Mouse (Mus musculus): ENCODE data around the gene Syne1. TPM values are rescaled to one million over a fixed set of nuclear protein-coding genes. Genes with fewer than 3 reads are reported as not detected.
A peak's percentile ranks its signal among the peaks of the same experiment; 100 is the strongest.

Gene Syne1
- polyA plus RNA-seq, 1 experiment = 4.3 TPM

DNA sequence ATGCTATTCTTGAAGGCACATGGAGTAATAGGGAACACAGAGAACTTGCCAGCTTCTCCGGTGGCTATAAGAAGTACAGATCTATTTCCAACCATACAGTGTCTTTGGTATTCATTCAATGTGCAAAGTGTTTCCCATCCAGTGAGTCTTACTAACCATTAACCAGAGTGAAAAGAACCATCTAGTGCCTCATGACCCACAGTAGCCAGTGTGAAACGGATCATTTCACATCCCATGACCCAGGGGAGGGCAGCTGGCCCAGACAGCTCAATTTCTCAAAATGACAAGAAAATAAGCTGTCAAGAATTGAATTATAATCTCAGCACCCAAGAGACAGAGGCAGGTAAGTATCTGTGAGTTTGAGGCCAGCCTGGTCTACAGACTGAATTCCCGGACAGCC, 315.1 kb downstream of the Syne1 start:
- 83% methylated on average over 3 of the region's 3 CpGs for WGBS
- DNase-seq (ENCODE audit: low read depth, low spot score) = no peak

DNA sequence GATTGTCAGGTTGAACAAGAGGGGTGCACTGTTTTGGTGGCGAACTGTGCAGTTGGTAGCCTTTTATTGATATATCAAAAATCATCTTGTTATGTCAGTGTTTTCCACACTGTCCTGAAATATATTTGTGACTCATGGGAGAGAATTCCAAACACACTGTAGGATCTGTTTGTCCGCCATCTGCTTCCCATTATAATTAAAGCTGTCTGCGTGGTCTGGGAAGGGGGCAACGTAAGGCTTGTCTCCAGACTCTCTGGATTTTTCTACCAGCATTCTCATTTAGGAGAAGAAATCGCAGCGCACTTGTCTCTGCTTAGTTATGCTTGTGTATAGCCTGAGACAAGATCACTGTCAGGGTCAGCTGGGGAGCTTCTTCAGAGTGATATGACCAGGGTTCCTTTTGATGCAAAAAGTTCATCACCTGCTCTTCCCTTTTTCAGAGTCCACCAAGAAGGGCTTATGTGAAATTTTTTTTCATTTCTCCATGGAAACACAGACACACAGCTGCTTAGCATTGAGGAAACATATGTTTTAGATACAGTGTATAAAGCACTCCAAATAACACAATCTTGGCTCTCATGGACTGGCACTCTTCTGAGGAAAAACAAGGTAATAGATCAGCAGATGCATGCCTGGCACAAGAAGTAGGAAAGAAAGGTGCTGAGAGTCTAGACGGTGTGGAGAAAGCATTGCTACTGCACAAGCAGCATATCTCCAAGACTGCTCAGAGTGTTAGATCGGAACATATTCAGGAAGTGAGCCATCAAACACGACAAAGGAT, 316.4 kb downstream of the Syne1 start:
- DNase-seq (ENCODE audit: low read depth, low spot score) = no peak
- 74% methylated on average over 9 of the region's 9 CpGs for WGBS

DNA sequence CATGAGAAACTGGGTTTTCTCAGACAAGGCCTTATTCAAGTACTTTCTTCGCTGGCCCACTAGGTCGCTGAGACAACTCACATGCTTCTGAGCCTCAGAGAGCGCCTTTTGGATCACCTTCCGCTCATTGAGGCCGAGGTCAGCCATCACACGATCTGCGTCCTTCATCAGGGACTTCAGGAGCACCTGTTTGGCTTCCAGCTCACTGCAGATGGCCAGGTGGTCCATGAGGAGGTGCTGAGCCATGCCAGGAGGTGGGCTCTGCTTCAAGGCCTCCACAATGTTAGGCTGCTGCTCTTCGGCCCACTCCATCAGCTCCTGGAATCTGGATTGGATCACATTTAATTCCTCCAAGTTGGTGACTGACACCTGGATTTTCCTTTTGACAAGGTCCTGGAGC, 322.2 kb downstream of the Syne1 start:
- WGBS = 88% methylated on average over 8 of the region's 8 CpGs
- no peak for DNase-seq (ENCODE audit: low read depth, low spot score)

DNA sequence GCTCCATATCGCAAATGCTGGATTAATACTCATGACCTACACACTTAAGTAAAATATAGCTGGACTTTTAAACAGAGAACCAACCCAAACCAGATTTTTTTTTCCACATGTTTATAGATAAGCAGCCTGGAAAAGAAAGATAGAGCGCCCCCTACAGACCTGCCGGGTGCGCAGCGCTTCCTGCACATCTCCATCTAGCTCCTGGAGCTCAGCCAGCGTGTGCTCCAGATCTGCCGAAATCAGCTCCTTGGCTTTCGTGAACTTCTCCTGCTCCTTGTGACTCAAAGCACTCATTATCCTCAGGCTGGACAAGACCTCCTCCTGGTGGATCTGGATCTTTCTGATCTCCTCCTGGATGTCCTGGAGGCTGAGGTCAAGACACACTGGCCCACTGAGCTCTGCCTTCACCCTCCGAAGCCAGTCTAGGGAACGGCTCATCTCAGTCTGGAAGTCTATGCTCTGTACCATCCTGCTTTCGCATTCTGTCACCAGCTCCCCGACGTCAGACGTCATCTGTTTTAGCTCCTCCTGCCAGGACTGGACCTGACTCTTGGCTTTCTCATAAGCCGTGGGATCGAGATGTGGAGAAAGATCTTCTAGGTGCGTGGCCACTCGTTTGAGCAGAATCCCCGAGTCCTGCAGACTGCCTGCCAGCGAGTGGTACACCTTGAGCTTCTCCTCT, 323.7 kb downstream of the Syne1 start:
- 76% methylated on average over 20 of the region's 20 CpGs for WGBS
- DNase-seq (ENCODE audit: low read depth, low spot score) = no peak

DNA sequence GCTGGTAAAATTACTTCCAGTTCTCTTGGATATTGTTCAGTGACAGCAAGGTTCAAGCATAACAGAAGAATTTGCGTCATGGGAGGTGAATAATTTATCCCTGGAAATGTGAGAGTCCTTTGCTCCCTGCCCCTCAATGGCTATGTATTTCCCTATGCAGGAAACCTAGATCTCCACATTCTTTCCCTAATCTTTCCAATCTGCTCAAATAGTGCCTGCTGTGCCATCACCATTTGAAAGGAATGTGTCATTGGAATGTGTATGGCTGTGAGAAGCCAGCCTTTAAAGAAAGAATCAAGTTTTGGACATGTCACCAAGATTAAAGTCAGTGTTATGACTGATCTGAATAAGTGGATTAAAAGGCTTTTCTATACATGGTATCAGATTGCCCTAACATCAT, 335.3 kb downstream of the Syne1 start:
- WGBS = 73% methylated on average over 1 of the region's 1 CpGs
- DNase-seq (ENCODE audit: low read depth, low spot score) = no peak

DNA sequence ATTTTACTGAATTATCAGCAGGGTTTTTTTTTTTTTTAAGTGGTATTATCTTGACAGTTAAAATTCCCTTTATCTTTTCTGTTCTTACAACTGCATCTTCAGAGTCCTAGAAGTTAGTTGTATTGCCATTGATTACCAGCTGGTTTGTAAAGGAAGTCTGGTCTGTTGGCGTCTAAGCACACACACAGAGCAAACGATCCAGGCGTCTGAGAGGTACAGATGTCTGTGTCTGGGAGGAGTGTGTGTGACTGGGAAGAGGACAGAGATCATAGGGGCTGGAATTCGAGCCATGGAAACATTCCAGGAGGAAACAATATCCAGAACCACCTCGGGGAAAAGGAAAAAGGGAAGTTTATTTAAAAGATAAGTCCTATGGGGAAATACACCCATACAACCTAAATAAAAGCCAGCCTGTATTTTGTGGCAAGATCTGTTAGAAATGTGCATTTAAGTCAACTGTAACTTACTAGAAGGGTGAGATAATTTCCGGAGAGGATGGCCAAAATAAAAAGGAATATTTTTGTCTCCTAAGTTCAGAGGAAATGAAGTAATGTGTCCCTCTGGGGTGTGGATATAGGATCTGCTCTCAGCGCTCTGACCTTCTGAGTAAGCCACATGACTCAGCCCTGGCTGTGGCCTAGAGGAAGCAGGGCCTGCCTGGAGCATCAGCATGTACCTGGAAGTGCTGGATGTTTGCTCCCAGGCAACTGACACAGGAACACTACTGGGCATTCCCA, 343.2 kb downstream of the Syne1 start:
- WGBS = 14% methylated on average over 7 of the region's 7 CpGs
- DNase-seq (ENCODE audit: low read depth, low spot score) = no peak

DNA sequence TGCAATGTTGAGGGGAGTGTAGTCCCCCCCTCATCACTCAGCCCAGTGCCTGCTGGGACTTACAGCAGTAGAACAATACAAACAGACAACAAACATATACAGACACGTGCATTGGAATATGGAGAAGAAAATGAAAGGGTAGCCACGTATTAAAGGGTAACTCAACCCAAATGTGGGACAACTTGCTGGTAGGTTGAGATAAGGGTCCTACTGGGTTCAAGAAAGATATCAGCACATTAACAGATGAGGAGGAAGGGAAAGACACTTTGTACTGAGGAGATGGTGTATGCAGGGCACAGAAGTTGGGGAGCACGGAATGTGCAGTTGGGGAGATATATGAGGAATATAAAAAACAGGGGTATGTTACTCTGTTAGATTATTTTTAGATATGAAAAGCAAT, 345.3 kb downstream of the Syne1 start:
- no peak for DNase-seq (ENCODE audit: low read depth, low spot score)
- 93% methylated on average over 3 of the region's 3 CpGs for WGBS

DNA sequence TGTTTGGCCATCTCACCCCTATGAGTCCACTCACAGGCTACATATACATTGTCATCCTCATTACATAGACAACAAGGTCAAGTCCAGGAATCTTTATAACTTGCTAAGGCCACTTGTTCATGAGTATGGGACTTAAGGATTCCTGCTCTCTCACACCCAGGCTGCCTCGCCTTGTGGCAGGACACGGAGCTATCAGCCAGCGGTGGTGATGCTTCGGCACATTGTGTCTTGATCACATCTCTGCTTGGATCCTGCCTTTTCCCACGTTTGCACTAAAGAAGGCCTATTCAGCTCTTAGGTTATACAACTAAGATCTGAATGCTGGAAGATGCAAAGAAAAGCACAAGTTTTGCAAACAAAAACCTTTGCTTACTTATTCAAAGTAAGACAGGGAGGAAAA, 345.7 kb downstream of the Syne1 start:
- WGBS = 81% methylated on average over 5 of the region's 5 CpGs

DNA sequence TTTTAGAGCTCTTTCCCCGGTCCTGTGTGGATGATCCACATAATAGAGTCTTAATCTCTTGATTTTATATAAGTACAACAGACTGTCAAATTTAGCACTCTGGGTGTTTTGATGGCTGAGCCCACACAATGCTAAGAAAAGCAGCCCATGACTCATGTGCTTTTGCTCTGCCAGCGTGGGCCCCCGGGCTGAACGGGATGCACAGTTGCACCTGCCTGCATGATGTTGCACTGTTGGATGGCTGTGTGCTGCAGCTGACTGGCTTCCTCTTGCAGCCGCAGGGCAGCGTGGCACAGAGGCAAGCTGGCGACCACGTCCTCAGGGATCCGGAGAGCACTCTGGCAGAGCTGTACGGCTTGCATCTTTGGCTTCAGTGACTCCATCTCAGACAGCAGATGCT, 347.4 kb downstream of the Syne1 start:
- WGBS = 79% methylated on average over 10 of the region's 10 CpGs
- DNase-seq (ENCODE audit: low read depth, low spot score) = no peak

More for the DNA sequence above, 345.7 kb downstream of the Syne1 start:
- no peak for DNase-seq (ENCODE audit: low read depth, low spot score)

DNA sequence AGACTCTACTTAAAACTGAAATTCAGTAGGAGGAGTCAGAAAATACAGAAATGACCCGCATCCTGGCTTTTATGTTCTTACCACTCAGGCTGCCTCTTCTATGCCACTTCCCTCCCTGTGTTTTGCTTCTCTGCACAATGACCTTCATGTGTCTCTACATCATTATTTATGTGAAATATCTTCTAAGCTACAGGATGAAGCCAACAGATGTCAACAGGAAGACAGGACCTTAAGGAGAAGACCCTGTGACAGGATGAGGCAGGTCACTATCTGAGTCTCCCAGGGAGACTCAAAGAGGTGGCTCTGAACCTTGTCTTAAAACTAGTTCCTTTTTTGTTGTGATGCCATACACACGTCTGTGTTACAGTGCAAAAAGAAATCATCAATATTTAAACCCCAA, 353.9 kb downstream of the Syne1 start:
- DNase-seq (ENCODE audit: low read depth, low spot score) = no peak
- WGBS = 74% methylated on average over 2 of the region's 2 CpGs

DNA sequence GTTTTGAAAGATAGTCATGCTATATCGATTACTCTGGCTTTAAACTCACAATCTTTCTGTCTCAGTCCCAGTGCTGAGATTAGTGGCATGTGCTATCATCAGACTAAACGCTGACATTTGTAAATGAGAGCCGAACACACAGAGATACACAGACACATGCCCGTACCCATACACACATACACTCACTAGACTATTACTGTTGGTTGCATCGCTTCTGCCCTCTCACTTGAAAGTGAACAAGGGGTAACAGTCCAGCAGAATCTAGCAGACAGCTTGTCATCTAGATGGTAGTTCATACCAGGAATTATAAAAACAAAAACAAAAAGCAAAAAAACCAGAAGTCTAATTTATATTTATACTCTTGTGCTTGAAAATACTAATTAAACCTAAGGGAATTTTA, 355.0 kb downstream of the Syne1 start:
- 86% methylated on average over 5 of the region's 5 CpGs for WGBS
- DNase-seq (ENCODE audit: low read depth, low spot score) = no peak

DNA sequence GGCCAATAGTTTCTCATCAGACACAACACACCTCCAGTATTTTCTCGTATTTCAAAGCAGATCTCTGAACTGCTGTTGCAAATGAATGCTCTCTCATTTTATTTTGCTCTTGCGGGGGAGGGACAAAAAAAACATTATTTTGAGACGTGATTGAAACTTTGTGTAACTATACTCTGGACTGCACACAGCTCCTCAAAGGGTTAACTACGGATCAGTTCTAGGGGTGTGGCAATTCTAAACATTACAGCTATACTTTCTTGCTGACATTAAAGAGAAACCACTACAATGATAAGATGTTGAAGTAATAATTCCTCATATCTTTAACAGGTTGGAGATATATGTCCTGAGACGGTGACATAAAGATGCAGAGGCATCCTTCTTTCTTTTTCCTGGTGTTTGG, 356.0 kb downstream of the Syne1 start:
- WGBS = 41% methylated on average over 5 of the region's 5 CpGs
- no peak for DNase-seq (ENCODE audit: low read depth, low spot score)

DNA sequence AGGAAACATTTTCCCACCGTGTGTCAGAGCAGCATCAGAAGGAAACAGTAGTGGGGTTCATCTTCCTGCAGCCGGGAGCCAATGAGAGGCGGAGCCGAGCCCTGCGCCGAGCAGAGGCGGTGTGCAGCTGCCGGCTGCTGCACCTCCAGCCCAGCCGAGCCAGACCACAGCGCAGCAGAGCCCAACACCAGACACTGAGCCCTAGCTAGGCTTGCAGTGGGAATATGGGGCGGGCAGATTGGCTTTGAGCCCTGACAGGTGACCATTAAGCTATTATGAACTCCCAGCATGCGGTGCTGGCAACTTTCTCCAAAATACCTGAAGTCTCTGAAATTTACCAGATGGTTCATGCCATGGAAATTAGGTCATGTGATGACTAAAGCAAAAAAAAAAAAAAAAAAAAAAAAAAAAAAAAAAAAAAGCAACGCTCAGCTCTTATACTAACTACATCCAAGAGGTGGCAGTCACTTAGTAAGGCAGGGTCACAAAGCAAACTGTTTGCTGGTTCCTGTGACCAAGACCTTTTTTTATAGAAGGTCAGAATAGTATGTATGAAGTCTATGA, 356.5 kb downstream of the Syne1 start:
- under 1% methylated on average over 13 of the region's 13 CpGs for WGBS
- DNase-seq (ENCODE audit: low read depth, low spot score) = no peak

DNA sequence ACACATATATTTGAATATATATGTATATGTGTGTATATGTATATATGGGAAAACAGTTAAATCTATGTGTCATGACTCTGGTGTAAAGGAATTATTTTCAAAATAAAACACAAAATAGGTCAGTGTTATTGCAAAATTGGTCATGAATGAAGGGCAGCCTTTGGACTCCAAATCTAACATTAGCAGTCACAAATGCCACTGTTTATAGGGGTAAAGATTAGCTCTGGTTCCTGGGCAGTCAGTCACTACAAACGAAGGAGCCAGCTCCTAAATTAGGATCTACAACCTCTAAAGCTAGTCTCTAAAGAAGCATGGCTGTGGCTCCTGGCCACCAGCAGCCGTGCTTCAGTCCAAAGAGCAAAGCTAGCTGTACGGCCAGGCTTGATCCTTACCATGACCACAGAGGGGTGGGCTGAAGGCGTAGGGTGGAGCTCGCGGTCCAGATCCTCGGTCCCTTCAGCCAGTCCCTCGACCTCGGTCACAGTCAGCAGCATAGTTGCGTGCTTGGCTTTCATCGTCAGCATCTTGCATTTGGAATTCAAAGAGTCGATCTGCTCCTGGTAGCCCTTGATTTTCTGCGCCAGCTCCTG, 357.1 kb downstream of the Syne1 start:
- 4% methylated on average over 13 of the region's 13 CpGs for WGBS
- DNase-seq (ENCODE audit: low read depth, low spot score) = no peak

DNA sequence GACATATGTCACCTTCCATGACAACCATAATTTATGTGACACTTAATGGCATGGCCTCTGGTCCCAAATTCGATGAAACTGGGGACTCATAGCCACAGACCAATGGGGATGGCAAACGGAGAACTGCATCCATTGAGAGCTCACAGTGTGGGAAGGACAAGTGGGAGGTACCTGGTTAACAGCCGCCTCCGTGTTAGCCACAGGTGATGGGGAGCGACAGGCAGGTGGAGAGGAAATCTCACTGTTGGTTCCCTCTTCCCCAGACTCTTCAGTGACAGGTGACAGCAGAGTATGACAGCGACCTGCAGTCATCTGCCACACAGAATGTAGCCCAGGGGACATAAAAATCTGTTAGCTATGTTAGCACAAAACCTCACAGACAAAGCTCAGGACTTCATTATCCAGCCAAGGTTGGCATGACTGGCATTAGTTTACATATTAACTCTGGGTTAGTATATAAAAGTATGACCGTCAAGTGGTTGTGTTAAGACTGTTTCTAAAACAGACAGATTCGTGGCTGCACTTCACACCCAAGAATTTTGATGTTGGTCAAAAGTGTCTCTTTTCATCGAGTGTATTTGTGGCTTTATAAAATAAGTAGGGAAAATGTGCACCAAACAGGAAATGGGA, 358.3 kb downstream of the Syne1 start:
- WGBS = 32% methylated on average over 9 of the region's 9 CpGs
- DNase-seq (ENCODE audit: low read depth, low spot score) = no peak

DNA sequence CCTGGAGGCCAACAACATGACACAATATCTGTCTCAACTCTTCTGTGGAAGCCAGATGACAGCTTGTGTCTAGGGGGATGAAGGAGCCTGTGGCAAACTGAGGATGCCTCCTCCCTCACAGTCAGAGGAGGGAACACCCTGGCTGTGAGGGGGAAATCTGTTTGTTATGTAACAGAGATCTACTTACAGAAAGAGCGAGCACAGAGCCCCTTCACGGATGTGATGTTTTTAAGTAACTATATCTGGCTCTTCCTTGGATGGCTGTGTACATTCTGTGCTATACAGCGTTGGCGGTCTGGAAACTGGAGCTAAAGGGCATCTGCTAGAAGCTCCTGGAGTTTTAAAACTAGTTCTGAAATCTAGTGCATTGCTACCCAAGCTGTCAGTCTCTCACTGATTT, 360.5 kb downstream of the Syne1 start:
- 87% methylated on average over 4 of the region's 4 CpGs for WGBS

DNA sequence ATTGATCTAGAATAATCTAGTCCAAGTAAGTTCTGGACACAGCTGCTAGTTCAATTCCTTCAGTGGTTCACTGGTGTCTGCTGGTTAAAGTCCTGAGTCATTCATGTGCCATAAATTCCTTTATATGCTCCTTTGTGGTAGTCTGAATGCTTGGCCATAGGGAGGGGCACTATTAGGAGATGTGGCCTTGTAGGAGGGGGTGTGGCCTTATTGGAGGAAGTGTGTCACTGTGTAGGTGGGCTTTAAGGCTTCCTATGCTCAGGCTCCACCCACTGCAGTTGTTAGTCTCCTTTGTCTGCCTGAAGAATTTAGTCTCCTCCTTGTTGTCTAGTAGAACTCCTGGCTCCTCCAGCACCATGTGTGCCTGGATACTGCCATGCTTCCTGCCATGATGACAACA, 362.4 kb downstream of the Syne1 start:
- DNase-seq (ENCODE audit: low read depth, low spot score) = peak; percentile 51

More for the DNA sequence above, 360.5 kb downstream of the Syne1 start:
- no peak for DNase-seq (ENCODE audit: low read depth, low spot score)

DNA sequence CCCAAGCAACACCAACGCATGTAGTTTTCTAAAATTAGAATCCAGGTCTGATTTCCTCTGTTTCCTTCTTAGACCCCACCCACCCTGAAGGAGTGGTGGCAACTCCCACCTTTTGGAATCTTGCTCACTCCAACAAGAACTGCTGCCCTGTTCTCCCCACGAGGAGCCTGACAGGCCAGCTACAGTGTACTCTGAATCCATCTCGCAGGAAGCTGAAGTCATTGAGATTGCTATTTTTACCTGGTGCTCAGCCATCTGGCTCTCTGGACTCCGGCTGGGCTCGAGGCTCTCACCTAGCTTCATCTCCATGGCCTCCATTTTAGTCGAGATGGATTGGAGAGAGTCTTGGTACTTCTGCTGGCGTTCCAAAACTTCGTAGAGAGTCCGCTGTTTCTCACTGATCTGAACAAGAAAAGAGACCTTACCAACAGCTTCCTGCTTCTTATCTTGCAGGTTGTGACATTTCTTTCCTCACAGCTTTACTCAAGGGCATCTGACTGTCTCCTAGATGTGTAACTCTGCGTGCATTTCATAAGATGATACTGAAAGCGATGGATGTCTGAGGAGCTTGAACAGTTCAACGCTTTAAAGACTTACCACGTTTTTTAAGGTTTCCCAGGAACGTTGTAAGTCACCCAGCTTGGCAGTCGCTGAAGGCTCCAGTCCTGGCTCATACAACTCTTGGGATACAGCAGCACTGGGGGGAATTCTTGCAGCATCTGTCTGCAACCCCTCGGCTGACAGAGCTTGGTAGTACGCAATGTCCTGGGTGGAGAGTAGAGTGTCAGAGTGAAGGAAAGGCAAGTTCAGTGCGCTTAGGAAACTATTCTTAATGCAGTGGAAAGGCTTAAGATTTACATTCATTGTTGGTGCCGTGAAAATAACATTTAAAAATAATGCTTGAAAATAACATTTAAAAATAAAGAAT, 365.9 kb downstream of the Syne1 start:
- 74% methylated on average over 19 of the region's 19 CpGs for WGBS
- no peak for DNase-seq (ENCODE audit: low read depth, low spot score)

DNA sequence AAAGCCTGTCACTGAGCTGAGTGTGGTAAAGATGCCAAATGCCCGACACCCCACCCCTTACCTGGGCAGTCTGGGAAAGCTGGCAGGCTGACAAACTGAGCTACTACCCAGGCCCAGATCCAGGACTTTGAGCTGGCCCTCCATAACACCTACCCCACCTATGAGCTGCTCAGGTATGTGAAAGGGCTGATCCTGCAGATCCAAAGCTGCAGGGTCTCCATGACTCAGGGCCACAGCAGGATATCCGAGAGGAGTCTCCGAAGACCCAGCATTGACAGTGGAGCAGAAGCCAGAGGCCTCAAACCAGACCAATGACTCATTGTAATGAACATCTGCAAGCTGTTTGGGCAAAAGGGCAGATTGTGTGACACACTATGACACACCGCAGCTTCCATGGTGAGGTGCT, 369.5 kb downstream of the Syne1 start:
- WGBS = 53% methylated on average over 4 of the region's 4 CpGs
- DNase-seq (ENCODE audit: low read depth, low spot score) = no peak
